Mouse (Mus musculus) spleen, postnatal 14 days (tissue): ENCODE results near the gene Dnajc4.
A peak's percentile ranks its signal among the peaks of the same experiment; 100 is the strongest.

Experiments
- DNase-seq, 2 experiments: peaks; one replicate each; pipeline ENCODE4 v3.0.0; 2021 to 2022; ENCODE audit warnings: low spot score in 2 of 2

The Dnajc4 gene

DNA sequence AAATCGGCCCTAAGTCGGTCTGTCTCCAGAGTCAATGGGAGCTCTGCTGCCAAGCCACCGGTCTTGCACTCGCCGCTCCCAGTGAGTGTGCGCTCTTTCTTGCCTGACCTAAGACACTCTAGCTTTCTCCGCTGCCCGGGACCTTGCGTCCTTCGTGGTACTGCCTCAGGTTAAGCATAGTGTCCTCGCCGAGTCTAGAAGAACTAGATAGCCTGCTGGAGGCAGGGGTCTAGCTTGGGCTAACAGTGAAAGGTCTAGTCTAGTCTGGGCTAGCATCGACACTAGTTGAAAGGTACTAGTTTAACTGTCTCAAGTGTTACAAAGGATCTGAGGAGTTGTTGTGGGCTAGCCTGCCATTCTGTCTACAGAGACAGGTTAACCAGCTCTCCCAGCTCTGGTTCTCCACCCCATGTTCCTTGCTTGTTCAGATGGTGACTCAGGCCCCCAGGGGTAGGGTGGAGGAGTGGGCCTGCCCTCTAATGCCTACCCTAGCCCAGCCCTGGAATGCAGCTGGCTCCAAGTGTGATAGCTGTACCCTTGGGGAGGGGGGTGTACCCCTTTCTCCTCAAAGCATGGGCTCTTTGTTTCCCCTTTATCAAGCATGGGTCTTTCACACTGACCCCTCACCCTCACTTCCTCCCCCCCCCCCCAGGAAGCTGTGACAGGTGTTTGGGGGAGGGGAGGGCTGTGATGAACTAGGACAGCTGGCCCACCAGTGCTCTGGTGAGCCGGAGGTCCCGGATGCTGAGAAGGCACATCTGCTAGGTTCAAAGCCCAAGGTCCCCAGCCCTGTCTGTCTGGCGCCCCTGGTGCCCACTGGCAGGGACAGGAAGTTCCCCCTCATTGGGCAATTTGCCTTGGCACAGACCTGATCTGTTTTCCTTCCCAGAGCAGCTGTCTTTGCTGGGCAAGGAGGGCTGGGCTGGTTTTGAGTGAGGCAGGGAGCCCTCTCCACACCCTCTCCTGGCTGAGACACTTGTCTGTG, 16.5 kb downstream of the Dnajc4 start, which contains the start of gene Plcb3:
Gene Plcb3 (minus strand): TSS at position 934 of the 985 bp plus-strand sequence.
- DNase-seq = no peak

DNA sequence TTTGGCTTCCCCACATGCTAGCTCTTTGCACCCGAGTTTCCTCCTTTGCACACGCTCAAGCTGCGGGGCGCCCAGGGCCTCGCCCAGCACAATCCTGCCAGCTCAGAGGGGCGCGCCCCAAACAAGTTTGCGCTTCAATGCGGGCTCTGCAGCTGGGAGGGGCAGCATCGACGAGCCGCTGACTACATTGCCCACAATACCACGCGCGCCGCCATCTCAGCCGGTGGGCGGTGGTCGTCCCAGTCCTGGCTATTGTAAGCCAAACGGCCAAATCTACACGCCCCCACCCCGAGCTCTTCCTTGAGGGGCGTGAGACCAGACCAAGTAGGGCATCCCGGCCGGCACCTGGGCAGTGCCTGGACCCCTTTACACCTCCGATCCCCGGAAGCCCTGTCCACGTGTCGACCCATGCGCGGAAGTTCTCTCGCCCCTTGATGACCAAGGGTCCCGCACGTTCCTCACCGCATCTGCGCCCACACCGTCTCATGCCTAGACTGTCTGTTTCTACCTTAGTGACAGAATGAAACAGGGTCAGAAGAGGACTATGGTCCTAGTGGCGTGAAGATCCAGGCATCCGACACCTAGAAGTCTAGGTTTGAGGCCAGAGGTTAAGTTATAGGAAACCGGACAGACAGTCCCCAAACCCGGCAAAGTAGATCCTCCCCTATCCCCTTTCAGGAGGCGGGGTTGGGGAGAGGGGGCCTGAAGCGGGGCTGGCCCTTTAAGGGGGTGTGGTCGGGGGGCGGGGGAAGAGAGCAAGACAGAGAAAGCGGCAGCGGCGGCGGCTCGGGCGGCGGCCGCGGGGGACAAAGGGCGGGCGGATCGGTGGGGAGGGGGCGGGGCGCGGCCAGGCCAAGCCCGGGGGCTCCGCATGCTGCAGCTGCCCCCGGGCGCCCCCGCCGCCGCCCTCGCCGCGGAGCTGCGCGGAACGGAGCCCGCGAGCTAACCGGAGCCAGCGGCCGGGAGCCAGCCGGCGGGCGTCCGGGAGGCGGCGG, 17.9 kb downstream of the Dnajc4 start, which contains the start of gene Ppp1r14b:
Gene Ppp1r14b (plus strand): TSS at position 758 of the 995 bp plus-strand sequence.
- peak; percentile 53 to 69 for DNase-seq

DNA sequence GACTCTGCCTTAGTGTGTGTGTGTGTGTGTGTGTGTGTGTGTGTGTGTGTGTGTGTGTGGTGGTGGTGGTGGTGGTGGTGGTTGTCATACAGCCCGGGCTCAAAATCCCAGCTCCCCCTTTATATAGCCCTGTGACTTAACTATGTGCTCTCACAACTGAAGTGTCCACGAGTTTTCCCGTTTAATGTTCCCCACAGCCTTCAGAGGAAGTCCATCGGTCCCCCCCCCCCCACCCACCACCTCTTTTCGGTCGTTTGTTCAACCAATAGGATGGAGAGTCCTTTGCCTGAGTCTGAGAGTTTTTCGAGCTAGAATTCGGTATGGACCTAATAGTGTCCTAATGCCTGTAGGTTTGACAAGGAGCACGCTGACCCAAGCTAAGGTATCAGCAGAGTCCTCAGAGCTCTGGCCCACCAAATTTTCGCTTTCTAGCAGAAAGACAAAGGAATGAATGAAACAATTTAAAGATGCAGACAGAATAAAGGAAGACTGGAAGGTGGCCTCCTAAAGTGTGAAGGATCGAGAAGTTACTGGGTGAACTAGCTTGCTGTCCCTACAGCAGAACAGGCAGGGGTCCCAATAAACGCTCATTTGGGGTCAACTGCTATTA, 18.7 kb downstream of the Dnajc4 start:
- no peak for DNase-seq

DNA sequence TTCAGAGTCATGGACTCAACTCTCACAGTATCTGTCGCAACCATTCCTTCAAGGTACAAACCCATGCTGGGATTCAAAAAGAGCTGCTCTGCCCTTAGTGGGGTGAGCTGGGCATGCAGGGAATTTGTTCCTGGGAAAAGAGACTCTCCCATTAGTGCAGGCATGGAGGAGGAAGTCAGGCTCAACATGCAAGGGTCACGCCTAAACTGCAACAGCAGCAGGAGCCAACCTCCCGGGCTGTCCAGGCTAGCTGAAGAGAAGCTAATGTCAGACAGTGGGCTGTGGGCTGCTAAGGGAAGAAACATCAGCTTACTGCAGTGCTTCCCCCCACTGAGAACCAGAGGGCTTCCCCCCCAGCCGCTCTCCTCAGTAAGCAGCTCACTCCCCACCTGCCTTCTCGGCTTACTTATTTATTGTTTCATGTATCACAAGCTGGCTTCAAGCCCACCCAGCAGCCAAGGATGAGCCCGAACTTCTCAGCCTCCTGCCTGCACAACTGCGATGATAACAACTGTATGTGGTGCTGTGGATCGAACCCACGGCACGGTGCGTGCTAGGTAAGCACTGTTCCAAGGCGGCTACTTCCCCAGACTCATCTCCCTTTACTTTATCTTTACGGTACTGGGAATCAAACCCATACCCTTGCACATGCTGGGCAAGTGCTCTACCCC, 20.0 kb downstream of the Dnajc4 start:
- DNase-seq = no peak

DNA sequence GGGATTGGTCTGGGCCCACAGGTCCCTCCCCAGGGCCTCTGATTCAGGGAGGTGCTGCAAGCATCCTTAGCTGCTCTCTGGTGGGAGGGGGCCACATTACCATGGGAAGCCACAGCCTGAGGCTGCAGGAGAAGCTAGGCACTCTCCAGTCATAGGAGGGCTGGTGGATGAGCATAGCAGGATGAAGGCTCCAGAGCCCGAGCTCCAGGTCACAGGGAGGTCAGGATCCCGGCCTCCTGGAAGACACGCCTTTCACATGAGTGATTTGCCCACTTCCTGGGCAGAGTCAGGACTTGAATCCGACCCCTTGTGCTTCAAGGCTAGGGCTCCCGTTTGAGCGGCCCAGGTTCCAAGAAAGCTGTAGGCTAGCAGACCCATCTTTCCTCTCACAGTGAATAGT, 20.7 kb downstream of the Dnajc4 start:
- DNase-seq = no peak

DNA sequence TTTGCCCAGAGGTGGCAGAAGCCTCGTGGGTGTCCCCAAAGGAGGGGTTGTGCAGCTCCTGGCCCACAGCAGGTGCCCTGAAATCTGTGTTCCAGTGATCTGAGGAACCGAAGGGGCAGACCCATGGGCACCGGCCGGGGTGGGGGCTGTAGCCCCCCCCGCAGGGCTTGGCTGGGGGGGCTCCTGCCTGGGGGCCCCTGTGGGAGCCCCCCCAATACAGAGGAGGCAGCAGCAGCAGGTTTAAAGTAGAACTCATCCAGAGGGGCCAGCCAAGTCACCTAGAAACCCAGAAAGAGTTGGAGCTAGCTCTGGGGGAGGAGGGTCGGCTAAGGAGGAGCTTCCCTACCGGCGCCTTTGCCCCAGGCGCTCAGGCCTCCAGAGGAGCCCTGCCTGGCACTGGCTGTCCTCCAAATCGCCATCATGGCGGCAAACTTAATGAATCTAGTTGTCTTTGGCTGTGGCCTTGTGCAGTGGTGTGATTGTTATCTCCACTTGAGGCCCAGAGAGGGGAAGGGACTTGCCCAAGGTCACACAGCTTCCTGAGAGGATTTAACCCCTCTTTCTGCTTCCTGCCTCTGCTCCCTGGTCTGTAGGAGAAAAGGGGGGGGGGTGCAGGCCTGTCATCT, 21.8 kb downstream of the Dnajc4 start:
- DNase-seq = no peak

DNA sequence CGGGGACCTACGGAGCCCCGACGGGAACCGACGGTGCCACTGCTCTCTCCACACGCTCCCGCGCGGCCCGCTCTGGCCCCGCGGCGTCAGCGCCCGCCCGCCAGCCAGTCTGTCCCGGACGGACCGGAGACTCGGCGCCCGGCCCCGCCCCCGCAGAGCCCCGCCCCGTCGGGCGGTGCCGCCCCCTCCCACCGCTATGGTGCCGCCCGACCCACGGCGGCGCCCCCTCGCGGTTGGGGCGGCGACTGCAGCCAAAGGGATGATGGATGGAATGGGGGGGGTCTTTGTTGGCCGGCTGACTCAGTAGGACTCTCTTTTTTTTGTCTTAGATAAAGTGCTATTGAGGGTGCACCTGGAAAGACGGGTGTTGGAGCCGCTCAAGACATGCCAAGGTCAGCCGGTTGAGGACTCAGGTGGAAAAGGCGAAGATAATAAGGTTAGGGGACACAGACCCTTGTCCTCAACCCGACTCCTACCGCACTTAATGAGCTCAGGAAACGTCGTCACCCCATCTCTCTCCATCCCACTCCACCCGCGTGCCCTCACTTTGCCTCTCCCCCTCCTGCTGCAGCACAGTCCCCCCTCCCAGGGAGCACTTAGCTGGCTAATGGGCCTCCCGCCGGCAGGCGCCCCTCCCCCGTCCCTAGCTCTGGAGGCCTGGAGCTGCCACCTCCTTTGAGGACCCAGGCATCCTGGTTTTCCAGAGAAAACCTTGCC, 22.5 kb downstream of the Dnajc4 start:
- DNase-seq = peak; percentile 54 to 68

DNA sequence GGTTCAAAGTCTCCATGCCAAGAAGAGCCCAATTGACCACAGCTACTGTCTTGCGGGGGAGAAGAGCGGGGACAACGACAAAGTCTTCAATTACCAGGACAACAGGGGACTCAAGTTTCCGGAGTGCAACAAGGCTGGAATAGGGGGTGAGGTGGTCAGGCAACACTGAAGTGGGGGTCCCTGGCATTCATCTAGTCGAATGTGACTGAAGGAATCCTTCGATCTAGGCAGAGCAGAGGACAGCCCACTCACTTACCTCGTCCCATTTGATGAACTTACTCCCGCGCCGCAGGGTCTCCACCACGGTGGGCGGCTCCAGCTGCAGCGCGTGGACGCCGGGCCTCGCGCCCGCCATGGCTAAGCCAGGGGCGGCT, 23.1 kb downstream of the Dnajc4 start:
- no peak for DNase-seq

DNA sequence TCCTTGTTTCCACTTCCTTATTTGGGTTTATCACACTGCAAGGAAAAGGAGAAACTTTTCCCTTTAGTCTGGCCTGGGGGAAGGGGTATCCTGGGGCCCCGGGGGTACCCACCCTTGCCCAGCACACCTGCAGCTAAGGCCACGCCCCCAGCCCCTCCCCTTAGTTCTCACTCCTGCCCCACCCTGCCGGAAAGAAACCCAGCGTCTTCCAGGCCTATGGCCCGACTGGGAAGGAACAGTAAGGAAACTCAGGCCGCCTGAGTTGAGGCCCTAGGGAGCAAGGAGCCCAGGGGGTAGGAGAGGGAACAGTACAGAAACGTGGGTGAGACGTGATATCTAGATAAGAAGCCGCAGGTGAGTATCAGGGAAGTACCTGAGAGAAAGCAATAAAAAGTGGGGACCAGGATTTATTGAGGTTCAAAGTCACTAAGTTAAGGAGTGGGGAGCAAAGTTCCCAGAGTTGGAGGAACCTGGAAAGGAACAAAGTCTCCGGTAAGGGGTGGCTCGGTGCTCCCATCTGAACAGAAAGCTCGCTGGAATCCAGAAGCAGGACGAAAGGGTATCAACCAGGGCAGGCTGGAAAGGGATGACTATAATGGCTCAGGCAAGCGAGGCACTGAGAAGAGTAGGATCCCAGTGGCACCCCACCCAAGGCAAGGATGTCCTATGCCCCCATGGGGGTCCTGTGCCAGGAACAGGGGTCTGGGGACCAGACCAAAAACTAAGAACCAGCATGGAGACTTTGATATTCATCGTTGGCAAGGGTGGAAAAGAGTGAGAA, 23.7 kb downstream of the Dnajc4 start:
- DNase-seq = no peak

DNA sequence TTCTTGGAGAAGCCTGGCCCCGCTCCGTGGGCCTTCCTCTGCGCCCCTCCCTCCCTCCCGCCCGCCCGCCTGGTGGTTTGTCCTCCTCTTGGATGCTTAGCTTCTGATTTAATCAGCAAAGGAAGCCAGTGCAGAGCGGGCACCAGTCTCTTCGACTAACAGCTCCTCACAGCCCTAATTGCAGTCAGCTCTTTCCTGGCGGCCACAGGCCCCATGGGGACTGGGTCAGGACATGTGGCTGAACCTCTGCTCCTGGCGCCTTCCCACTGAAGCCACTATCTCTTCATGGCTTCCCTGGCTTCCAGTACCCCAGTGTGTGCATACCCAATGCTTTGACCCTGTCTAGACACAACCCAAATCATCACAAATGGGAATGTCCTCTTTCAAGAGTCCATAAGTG, 35.9 kb downstream of the Dnajc4 start:
- no peak for DNase-seq

DNA sequence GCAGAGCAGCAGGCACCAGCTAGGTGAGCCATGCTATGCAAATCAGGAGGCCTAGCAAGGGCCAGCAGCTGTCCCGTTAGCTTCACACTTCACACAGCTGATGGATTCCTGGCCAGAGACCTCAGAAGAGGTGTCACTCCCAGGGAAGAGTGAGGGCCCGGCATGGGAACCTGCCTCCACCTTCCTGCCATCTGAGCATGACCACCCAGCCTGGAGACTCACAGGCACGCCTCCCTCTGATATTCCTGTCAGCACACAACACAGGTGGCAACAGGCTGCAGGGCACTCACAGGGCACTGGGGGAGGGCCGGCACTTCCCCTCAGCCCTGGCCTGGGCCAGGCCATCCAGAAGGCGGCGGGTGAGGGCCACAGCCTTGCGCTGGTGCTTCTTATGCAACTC, 36.9 kb downstream of the Dnajc4 start:
- no peak for DNase-seq

DNA sequence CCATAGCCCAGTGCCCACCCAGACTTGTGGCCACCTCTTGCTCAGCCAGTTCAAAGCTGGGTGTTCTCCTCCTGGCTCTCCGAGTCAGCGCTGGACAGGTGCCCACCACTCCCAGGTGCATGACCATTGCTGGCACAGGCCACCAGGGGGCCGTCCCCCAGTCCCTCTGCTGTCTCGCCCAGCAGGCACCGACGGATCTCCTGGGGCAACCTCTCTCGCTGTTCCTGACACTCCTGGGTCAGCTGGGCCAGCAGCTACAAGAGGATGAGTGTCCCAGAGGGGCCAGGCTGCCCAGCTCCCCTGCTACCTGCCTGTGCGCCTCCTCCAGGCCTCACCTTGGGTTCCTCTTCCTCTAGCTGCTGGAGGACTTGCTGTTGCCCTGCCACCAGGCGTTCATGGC, 38.3 kb downstream of the Dnajc4 start:
- DNase-seq = peak in 1 of 2 experiments; percentile 38

DNA sequence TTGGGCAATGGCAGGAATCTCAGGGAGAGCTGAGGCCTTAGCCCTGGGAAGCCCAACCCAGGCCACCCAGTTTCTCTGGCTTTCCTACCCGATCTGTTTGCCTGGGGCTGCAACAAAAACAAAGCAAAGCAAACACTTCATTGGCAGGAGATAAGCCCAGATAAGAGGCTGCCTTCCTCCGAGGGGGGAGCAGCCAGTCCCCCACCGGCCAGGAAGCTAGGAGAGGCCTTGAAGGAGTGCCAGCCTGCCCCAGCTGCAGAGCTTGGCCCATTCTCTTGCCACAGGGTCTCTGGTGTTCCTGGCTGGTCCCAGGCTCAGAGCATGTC, 39.7 kb downstream of the Dnajc4 start:
- no peak for DNase-seq

DNA sequence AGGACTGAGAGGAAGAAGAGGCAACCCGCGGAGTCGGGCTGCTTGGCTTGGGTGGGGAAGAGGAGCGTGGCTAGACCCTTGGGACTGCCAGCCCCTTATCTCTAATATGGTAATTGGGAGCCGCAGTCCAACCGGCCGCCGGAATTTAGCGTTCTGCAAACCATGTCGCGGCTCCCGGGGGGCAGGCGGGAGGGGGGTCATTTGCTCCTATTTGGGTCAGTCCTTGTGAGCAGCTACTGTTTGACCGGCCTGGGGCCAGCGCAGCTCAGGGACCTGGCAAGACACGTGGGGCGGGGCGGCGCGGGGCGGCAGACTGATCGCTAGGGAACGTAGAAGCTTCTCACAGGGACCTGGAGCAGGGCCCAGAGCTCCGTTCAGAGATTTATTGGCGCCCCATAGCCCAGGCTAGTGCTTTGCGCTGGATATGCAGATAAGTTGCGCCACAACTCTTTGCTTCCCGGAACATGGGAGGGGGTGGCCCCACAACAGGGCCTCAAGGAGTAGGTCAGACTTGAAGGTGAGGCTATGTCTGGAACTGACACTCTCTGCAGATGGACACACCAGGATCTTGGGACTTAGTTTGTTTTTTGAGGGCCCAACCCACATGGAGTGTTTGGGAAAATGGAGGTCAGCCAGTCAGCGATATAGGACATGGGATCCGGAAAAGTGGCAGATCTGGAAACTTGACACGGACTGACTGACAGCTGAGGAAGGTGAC, 40.2 kb downstream of the Dnajc4 start:
- DNase-seq = peak in 1 of 2 experiments; percentile 47

DNA sequence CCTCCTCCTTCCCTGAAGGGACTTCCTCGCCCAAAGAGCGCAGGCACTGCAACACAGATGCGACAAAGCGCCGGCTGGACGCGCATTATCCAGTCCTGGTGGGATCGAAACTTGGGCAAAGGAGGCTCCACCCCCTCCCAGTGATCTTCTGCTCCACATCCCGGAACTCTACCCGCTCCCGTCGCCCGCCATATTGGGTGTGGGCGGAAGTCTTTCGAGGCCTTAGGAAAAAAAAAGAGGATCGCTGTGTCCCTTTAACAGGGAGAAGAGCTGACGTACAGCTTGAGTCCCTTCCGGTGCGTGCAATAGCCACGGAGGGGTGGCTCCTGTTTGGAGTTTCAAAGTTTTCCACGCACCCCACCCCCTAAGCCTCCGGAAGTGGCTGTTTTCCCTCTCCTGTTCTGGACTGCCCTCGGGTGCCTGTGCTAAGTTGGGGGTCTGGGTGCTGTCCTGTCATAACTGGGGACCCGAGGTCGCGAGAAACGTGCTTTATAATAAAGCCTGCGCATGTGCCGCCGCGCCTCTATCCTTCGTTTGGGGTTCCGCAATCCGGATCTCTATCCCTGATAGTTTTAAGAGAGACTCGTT, 40.9 kb downstream of the Dnajc4 start:
- peak; percentile 57 to 70 for DNase-seq

DNA sequence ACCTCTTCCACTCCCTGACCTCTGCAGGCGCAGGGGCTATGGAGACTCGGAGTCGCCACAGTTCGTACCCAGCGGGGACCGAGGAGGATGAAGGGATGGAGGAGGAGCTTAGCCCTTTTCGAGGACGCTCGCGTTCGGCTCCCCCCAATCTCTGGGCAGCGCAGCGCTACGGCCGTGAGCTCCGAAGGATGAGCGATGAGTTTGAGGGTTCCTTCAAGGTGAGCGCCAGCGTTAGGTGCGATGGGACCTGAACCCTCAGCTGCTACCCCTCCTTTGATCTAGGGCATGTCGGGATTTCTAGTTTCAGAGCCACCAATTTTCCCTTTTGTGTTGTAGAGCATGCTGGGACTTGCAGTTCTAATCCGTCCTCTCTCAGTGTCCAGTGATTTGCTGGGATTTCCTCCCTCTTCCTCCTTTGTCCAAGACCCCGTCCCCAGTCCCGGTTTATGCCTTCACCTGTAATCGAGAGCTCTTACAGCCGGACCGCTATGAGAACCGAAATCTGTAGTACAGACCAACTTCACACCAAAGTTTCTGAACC, 41.7 kb downstream of the Dnajc4 start:
- DNase-seq = no peak

DNA sequence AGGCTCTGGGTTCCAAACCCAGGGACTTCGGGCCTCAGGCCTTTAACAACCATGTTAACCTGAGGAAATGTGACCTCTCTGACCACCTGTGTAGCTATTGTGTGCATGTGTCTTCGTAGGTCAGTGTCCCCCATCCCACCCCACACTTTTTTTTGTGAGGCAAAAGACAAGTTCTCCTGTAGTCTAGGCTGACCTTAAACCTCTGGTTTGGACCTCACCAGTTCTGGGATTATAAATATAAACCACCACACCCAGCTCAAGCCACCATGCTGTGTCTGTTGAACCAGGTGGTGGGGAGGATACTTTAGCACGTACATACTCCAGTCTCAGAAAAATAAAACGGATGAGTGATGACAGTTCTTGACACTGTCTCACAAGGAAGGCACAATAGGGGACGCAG, 42.4 kb downstream of the Dnajc4 start:
- DNase-seq = no peak

DNA sequence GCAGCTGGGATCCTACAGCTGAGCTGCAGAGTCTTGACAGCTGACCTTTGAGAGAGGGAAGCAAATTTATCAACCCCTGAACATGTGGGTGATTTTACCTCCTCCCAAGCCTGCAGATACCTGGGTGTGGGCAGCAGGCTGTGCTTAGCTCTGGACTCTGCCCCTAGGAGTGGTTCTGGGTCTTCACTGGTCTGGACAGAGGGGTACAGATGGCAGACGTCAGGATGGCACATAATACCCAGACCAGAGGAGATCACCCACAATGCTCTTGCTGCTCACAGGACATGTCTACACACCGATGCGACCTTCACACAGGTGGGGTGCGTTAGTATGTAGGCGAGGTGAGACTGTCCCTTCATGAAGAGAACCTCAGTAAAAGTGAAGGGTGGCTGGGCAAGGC, 42.8 kb downstream of the Dnajc4 start:
- DNase-seq = no peak
